Mouse (Mus musculus) erythroid progenitor cell, adult 5-6 weeks (primary cell): ENCODE results near the gene Vps13a. TPM values are rescaled to one million over a fixed set of nuclear protein-coding genes. Genes with fewer than 3 reads are reported as not detected.

Experiments
- ATAC-seq: replicated peaks from 2 replicates; pipeline ENCODE4 v1.8.0; 2016; ENCODE audit warnings: moderate number of reproducible peaks, mild to moderate bottlenecking, moderate TSS enrichment, inconsistent platforms; ENCODE audit not compliant: poor library complexity, low FRiP score, severe bottlenecking
- total RNA-seq, 2 experiments: library from RNA; stranded (forward) in 1 of 2; stranded (reverse) in 1 of 2; fragments of 150-400 nt in 1 of 2; fragments of 186-747, 209-891 nt in 1 of 2; gene quantifications; 2 replicates each; pipeline versions ENCODE4 v1.2.3 to v1.2.4; 2015 to 2017; ENCODE audit warnings: low replicate concordance in 2 of 2

Gene Vps13a
- total RNA-seq, 2 experiments from 2014 or later, result 69.2 to 71.3 TPM

DNA sequence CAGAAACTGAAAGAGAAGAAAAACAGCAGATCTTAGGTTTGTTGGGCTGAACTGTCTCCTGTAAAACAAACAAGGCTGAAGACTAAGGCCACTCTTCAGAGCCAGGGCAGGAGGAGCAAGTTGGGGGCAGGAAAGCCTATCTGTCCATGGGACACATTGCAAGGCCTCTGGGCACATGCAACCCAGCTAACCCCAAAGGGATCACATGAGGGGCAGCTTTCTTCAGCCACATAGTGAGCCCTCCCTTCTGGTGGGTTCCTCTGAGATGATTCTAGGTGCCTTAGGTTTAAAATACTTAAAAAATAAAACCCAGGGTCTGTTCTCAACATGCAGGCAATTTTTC is 186.8 kb downstream of the Vps13a start:
- ATAC-seq, result no peak

- no peak for ATAC-seq
Observed at GRCm38 (mm10) chr19:16593256-16593974, 187.3 kb downstream of the Vps13a start.

DNA sequence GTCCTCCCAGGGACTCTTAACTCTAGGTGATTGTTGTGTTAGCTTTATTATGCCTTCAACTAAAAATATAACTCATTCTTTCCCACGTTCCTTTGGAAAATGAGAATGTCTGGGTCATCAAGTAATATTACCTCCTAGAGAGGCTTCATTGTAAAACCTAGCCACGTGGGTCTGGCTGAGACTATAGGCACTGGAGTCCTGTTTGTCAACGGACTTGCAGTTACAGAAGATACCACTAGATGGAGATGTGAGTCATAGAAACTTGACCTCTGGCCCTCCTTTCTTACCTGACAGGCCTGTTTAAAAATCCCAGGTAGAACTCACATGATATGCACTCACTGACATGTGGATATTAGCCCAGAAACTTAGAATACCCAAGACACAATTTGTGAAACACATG is 195.4 kb downstream of the Vps13a start:
- ATAC-seq, result peak; percentile 78

DNA sequence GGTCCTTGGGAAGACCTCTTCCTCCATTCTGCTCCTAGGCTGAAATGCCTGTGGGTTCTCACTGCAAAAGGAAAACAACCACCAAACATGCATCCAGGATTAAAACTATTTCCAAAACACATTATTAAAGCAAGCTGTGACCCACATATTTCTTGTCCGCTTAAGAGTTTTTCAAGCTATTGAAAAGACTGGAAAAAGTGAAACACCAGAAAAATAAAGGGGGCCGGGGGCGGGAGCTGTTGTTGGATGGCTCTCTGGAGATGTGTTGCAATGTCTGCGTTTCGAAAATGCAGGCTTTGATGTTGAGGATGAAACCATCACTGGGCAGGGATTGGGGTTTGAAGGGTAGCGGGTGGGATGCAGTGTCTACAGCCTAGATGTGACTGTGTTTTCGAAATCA is 196.2 kb downstream of the Vps13a start:
- ATAC-seq, result no peak

DNA sequence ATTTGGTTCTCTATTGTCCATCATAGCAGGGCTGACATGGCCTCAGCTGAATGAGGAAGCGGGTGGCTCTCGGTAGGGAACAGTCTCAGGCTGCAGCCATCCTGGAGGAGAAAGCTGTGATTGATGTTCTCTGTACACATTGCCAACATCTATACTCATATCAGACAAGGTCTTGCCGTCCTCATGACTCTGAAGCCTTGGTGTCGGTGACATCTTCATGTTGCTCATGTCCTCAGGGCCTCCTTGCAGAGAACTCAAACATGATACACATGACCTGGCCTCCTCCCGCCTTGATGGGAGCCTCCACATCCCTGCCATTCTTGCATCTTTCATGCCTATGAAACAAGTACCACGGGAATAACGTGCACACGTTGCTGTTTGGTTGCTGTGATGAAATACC is 200.2 kb downstream of the Vps13a start:
- no peak for ATAC-seq

- no peak for ATAC-seq
Observed at GRCm38 (mm10) chr19:16579656-16580260, 201.0 kb downstream of the Vps13a start.

DNA sequence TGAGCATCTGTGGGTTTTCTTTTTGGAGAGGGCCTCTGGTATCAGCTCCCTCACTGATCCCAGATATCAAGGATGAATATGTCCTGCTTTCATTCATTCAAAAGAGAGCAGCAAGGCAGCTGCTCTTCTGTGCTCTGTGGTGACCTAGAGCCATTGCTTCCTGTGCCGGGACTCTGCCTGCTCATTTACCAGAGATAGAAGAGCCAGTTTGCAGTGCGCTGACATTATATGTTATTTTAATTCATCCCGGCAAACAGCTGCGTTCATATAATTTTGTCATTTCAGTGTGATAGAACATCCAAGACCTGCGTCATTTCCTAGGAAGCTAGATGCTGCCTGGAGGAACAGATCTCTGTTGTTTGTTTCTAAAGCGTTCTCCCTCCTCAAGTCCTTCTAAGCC is 203.9 kb downstream of the Vps13a start:
- ATAC-seq, result no peak

Other genes starting within 250 kb of the Vps13a start
- not detected in 2 replicates for gene Foxb2, start 92.9 kb upstream of the Vps13a start, total RNA-seq (2015; ENCODE audit: low replicate concordance)
- not detected in 2 replicates for gene Foxb2, start 92.9 kb upstream of the Vps13a start, total RNA-seq (2017; ENCODE audit: low replicate concordance)
- not detected in 2 replicates for gene Prune2, start 175.2 kb upstream of the Vps13a start, total RNA-seq (2015; ENCODE audit: low replicate concordance)
- not detected in 2 replicates for gene Prune2, start 175.2 kb upstream of the Vps13a start, total RNA-seq (2017; ENCODE audit: low replicate concordance)